Mouse (Mus musculus) central nervous system, embryonic 18 days (tissue): Measurements from ENCODE around the gene Pla2g2f. TPM values are rescaled to one million over a fixed set of nuclear protein-coding genes. Genes with fewer than 3 reads are reported as not detected.

Experiments
- polyA plus RNA-seq: library from polyadenylated mRNA; depleted of rRNA; stranded (reverse); fragments of >200 nt; gene quantifications from 2 replicates; pipeline ENCODE4 v1.2.3, GENCODE M21; 2012; rRNA removed

Gene Pla2g2f
- polyA plus RNA-seq = 0.05 and 0.25 TPM in 2 replicates

GRCm38 (mm10) chr4:138757416-138757815 lies at the start of gene Pla2g2f:
Pla2g2f (minus strand) TSS chr4:138757626.

GRCm38 (mm10) chr4:138775435-138775834 lies 18.0 kb upstream of the Pla2g2f start, which contains the start of gene Pla2g2d:
Pla2g2d (plus strand) TSS chr4:138775735.

GRCm38 (mm10) chr4:138737031-138737430 lies 20.4 kb downstream of the Pla2g2f start, which contains the start of gene Ubxn10:
Ubxn10 (minus strand) TSS chr4:138737167.

GRCm38 (mm10) chr4:138724354-138725126 lies 32.9 kb downstream of the Pla2g2f start, which contains the start of gene Pla2g2c:
Pla2g2c (plus strand) TSS chr4:138724792.

Other genes starting within 250 kb of the Pla2g2f start
- 1.6 and 2.3 TPM in 2 replicates for gene Vwa5b1, start 121.7 kb downstream of the Pla2g2f start, polyA plus RNA-seq
- gene Pla2g2c, start 32.8 kb downstream of the Pla2g2f start, polyA plus RNA-seq = 0.16 and 0.27 TPM in 2 replicates
- gene Ubxn10, start 20.5 kb downstream of the Pla2g2f start, polyA plus RNA-seq = 2.6 and 3.6 TPM in 2 replicates
- 0.08 and 0.09 TPM in 2 replicates for gene Pla2g2d, start 18.1 kb upstream of the Pla2g2f start, polyA plus RNA-seq
- 0.84 and 1.0 TPM in 2 replicates for gene Pla2g5, start 105.9 kb upstream of the Pla2g2f start, polyA plus RNA-seq
- gene Gm13030, start 116.3 kb upstream of the Pla2g2f start, polyA plus RNA-seq = not detected in 2 replicates
- gene Pla2g2e, start 120.3 kb upstream of the Pla2g2f start, polyA plus RNA-seq = 0.47 TPM in 1 of 2 replicates, not detected in the other
- 7.9 and 8.1 TPM in 2 replicates for gene Otud3, start 156.3 kb upstream of the Pla2g2f start, polyA plus RNA-seq
- gene Rnf186, start 209.5 kb upstream of the Pla2g2f start, polyA plus RNA-seq = not detected in 2 replicates
- 1.0 TPM in 2 replicates for gene Tmco4, start 215.3 kb upstream of the Pla2g2f start, polyA plus RNA-seq